Mouse (Mus musculus): ENCODE data around the gene Pm20d1.

Gene Pm20d1

DNA sequence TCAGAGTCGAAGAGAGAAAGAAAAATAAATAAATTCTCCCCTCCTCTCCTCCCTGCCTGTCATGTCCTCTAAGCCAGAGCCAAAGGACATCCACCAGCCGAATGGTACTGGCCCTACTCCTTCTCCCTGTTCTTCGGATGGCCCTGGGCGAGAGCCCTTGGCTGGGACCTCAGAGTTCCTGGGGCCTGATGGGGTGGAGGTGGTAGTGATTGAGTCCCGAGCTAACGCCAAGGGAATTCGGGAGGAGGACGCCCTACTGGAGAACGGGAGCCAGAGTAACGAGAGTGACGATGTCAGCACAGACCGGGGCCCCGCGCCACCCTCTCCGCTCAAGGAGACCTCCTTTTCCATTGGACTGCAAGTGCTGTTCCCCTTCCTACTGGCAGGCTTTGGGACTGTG is 33.4 kb downstream of the Pm20d1 start:
- no peak for DNase-seq

GRCm38 (mm10) chr1:131830971-131831641 is 33.9 kb downstream of the Pm20d1 start:
- DNase-seq: no peak

DNA sequence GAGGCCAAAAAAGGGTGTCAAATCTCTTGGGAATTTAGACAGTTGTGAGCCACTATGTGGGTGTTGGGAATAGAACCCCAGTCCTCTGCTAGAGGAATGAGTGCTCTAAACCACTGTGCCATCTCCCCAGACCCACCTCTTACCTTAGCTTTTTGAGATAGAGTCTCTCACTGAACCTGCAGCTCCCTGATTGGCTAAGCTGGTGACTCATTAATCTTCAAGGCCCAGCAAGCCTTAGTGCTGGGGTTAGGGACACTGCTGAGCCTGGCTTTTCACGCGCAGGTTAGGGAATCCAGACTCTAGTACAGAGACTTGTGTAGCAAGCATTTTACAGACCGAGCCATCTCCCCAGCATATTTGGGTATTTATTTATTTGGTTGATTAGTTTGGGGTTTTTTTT is 39.9 kb downstream of the Pm20d1 start:
- no peak for DNase-seq

DNA sequence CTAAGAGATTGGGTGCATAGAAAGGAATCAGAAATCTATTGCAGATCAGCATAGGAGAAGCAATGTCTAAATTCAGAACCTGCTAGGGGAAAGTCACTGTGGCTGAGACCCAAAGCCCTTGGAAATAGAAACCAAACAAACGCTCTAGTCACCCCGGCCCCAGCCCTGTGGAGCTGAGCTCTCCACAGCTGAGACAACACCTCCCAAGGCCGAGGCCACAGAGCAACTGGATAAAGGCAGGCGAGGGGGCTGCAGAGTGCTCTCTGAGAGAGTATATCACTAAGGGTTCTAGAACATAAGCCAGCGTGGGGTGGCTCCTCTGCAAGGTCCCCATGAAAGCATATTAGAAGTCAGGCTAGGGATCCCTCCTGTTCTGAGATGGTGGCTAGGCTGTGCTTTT is 41.4 kb downstream of the Pm20d1 start:
- DNase-seq: no peak

GRCm38 (mm10) chr1:131839279-131839678 is 42.1 kb downstream of the Pm20d1 start:
- DNase-seq: no peak

DNA sequence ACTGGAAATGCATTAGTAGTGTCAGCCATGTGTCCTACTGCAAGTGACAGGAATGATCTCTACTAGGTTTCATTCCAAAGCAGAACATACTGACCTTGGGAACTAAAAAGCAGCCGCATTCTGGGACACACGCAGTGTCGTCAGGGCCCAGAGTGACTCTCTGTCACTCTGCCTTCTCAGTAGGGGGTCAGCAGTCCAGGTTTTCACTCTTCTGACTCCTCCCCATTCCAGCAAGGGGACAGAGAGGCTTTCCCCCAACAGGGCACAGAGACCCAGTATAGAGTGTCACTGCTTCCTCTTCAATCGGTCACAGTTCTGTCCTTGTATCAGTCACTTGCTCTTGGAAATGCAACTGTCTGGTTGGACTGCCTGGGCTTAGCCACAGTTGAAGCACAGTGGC is 45.0 kb downstream of the Pm20d1 start:
- DNase-seq: no peak

DNA sequence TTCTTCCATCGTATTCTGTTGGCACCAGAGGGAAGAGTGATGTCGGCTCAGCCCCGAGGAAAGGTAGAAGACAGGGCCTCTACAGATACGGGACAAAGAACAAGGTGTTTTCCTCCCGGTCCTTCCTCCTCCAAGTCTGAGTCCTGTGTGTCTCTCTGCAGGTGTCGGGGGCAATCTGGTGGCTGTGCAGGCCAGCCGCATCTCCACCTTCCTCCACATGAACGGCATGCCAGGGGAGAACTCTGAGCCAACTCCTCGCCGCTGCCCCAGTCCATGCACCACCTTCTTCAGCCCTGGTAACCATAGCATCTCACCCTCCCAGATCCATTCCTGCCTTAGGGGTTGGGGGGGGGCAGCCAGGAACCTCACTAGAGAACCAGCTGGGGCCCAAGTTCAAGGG is 46.6 kb downstream of the Pm20d1 start:
- no peak for DNase-seq

GRCm38 (mm10) chr1:131844883-131845282 is 47.7 kb downstream of the Pm20d1 start:
- DNase-seq: no peak

- DNase-seq: peak; percentile 46 to 63
Measured at GRCm38 (mm10) chr1:131846255-131846654, 49.1 kb downstream of the Pm20d1 start.

- no peak for DNase-seq
Measured at GRCm38 (mm10) chr1:131861811-131862210, 64.6 kb downstream of the Pm20d1 start.

DNA sequence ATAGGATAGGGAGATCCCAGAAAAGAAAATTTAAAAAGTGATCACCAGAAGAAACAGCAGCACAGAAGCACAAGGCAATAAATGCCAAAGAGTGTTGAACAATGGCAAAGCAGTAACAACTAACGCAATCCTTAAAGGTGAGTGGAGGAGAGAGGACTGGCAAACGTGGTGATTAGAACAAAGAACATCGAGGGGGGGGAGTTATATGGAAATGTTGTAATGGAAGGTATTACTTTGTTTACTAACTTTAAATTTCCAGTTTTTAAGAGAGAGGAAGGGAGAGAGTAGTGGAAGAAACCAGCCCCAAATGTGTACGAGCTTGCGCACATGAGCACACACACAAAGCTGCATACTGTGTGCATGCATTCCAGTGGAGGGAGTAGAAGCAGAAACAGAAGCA is 68.4 kb downstream of the Pm20d1 start:
- no peak for DNase-seq

DNA sequence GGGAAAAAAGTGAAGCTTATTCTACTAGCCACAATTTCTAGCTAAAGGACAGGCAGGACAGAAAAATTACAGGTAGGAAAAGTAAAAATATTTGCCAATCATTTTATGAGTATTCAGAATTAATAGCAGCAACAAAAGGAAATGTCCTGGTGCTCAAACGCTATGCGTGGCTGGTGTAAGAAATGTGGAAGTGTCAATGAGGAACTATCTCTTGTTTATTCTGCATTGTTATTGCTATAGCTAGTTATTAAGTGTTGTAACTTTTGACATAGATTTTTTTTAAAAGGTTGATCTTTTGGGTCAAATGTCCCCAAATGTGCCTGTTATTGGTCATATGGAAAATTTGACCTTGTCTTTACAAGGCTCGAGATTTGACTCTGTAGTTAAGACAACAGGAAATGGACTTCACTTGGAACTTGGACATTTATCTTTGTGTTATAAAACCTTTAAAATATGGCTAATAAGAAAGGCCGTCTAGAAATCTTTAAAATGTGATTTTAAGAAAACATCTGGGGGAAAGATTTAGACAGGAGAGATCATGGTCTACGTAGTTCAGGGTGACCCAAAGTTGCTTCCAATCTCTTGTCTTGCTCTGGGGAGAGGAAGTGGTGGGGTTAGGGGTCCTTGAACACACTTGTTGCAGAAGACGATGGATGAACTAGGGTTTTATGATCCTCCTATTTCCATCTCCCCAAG is 69.3 kb downstream of the Pm20d1 start:
- DNase-seq: no peak

DNA sequence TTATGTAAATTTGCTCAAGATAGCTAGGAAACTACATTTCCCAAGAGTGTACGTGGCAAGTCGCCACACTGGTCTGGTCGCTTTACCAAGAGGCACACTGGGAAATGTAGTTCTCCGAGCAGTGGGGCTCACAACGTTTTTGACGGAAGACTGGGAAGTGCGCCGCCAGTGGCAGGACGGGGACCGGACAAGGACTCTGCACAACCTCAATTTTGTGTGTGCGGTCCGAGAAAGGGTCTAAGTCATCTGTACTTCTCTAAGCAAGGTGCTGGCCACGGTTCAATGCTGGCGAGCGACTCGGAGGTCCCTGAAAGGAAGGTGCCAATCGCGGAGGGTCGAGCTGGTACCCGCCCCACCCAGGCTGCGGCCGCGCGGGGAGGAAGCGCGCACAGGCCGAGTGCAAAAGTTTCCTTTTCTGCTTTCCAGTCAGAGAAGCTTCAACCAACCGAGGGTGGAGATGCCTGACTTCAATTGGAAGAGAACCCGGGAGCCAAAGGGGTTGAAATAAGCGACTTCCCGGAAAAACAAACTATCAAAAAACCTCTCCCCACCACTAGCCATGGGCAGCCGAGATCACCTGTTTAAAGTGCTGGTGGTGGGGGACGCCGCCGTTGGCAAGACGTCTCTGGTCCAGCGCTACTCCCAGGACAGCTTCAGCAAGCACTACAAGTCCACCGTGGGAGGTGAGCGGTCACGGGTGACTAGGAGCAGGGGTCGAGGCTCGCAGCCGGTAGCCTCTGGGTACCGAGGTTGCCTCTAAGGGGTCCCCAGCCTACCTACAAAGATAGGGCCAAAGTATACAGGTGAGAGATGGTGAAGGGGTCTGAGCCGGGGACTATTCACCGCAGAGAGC is 70.1 kb downstream of the Pm20d1 start, which contains the start of gene Rab29:
Gene Rab29, plus strand, starts transcription at position 132 of the 853 bp plus-strand sequence.
- peak; percentile 92 to 93 for DNase-seq

DNA sequence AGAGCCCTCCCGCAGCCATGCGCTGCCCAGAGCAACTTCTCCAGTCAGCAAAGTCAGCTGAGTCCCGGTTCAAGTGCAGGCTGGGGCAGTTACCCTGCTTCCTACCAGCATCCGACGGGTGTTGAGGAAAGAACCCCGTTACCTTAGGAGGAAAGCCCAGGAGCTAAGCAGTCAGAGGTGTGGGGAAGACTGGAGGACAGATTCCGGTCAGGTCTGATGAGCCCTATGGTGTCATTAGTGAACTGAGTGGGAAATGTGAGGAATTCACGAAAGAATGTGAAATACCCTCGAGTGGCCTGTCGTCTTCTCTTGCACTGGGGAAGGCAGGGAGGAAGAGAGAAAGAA is 70.7 kb downstream of the Pm20d1 start:
- no peak for DNase-seq

DNA sequence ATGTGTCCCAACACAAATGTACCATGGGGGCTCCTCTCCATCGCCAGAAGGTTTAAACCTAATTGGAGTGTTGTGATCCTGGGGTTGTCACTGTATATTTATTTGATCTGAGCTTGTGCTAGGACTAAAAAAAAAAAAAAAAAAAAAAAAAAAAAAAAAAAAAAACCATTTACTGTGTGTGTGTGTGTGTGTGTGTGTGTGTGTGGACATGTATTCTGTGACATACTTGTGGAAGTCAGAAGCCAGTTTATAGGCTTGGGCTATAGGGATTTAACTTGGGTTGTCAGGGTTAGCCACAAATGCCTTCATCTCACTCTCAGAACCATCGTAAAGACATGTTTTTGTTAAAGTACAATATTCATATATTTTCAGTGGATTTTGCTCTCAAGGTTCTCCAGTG is 72.4 kb downstream of the Pm20d1 start:
- no peak for DNase-seq

Measured in lung, postnatal 4 days (tissue).